Mouse (Mus musculus): Measurements from ENCODE around the gene Scgb3a1.

GRCm38 (mm10) chr11:49625863-49626262 lies 37.5 kb upstream of the Scgb3a1 start:
- TF ChIP-seq POLR2A (IDR thresholded peaks at IDR 0.05; ENCODE audit: low read depth, low read length) (no peak), CTCF (IDR thresholded peaks at IDR 0.05; ENCODE audit: extremely low read depth, insufficient read length, insufficient replicate concordance, low read depth, low read length) (no peak)
